Mouse (Mus musculus) frontal cortex, postnatal 10 days (tissue): ENCODE measurements around the gene Nfyc.
A peak's percentile ranks its signal among the peaks of the same experiment; 100 is the strongest.

Experiments
- DNase-seq, 2 experiments: peaks; one replicate each; pipeline ENCODE4 v3.0.0; 2022; ENCODE audit warnings: low spot score in 2 of 2, mixed read lengths in 1 of 2

Gene Nfyc

GRCm38 (mm10) chr4:120755299-120755698 lies 76.1 kb downstream of the Nfyc start:
- peak; percentile 55 to 63 for DNase-seq

DNA sequence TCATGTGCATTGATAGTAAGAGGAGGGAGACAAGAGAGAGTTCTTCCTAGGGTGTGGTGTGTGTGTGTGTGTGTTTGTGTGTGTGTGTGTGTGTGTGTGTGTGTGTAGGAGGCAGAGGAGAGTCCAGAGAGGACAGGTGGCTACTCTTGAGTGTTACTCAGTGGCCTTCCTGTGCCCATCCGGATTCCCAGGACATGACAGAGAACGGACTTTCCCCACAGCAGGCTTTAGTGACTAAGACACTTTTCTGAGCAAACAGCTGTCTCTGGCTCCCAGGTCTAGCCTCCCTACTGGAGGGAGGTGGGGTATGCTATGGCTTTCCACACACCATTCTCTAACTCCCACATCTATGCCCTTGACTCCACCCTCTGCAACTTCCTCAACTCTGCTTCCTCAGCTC lies 81.8 kb downstream of the Nfyc start:
- DNase-seq = no peak

GRCm38 (mm10) chr4:120747941-120748866 lies 83.2 kb downstream of the Nfyc start, which contains the start of gene Kcnq4:
Gene Kcnq4, minus strand, starts transcription at chr4:120748612.
- no peak for DNase-seq

GRCm38 (mm10) chr4:120747243-120747792 lies 84.1 kb downstream of the Nfyc start:
- DNase-seq = no peak

DNA sequence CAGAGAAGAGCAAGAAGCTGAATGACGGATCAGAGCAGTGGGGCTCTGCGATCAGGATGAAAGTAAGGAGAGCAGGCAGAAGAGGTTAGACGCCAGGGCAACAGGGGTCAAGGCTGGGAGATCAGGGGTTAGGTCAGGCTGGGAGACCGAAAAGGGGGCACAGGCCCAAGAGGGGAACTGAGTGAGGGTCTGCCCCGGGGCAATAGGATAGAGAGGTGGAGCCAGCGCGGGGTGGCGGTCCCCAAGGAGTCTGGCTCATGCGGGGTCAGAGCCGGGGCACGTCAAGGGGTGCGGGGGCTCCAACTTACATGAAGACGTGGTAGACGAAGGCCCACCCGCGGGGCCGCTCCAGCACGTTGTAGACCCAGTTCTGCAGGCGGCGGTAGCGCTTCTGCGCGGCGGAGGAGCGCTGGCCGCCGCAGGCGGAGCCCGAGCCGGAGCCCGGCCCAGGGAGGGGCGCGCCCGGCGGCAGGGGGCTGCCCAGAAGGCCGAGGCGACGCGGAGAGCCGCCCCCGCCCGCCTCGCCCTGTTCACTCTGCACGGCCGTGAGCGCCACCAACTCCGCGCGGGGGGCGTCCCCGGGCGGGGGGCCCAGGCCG lies 84.7 kb downstream of the Nfyc start:
- DNase-seq = peak in 1 of 2 experiments; percentile 30

DNA sequence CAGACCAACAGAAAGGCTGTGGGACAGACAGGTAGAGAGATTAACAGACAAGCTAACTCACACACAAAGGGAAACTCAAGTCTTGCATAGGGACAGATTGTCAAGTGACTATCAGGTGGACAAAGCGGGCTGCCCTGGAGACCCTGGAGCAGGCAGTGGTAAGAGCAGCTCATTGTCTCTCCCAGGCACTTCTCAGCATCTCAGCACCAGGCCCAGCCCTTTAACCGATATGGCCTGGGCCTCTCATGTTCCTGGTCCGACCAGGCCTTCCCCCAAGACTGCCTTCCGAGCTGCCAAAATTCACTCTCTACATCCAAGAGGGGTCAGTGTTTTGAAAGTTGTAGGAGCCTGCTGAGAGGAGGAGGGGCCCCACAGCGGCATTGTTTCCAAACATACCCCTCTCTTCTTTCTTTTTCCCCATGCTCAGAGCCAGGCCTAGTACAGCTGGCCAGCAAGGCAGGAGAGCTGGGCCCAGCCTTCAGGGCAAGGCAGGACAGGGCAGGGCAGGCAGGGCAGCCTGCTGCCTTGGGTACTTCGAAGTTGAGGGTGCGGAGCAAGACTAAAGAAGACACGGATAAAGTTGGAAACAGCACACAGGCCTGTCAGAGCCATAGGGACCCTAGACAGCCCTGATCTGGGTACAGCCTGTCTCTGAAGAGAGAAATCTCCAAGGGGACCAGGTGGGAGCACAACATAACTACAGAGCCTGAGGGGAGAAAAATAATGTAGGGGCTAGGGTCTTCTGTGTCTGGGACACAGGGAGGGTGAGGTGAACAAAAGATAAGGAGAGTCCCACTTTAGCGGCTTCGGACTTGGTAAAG lies 85.4 kb downstream of the Nfyc start:
- no peak for DNase-seq

DNA sequence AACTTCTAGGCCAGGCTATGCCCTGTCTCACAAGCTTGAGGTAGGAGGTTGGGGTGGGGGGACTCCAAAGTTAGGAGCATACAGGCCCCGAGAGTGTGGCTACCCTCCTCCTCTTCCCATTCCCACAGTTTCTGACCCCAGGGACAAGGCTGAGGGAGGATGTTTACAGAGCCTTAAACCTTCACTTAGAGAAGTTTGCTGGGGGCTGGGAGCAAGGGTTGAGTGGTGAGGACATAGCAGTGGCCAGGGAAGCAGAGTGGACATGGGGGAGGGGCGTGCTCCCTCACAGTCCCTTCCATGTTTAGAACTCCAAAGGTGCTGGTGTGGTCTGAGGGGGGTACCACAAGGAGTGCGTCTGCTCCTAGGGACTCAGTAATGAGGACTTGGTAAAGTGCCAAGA lies 87.7 kb downstream of the Nfyc start:
- no peak for DNase-seq

GRCm38 (mm10) chr4:120741303-120741702 lies 90.1 kb downstream of the Nfyc start:
- no peak for DNase-seq

- no peak for DNase-seq
Measured at GRCm38 (mm10) chr4:120734012-120734622, 97.3 kb downstream of the Nfyc start.

GRCm38 (mm10) chr4:120732737-120733136 lies 98.6 kb downstream of the Nfyc start:
- no peak for DNase-seq

- DNase-seq = no peak
Measured at GRCm38 (mm10) chr4:120731030-120731644, 100.2 kb downstream of the Nfyc start.

GRCm38 (mm10) chr4:120730574-120730973 lies 100.8 kb downstream of the Nfyc start:
- no peak for DNase-seq

DNA sequence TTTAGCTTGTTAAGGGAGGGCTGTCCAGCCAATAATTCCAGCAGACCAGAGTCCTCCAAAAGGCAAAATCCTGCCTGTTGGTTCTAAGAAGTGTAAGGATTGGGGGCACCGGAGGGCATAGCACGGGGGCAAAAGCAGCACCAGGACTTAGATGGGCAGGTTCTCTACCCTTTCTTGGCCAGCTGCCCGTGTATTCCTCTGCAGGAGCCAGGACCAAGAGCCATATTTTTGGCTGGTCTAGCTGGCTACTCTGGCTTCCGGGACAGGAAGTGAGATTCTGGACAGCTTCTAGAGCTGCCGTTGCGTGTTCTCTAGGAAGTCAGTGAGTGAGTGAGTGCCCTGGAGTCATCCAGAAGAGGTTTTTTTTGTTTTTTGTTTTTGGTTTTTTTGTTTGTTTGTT lies 101.2 kb downstream of the Nfyc start:
- DNase-seq = no peak

DNA sequence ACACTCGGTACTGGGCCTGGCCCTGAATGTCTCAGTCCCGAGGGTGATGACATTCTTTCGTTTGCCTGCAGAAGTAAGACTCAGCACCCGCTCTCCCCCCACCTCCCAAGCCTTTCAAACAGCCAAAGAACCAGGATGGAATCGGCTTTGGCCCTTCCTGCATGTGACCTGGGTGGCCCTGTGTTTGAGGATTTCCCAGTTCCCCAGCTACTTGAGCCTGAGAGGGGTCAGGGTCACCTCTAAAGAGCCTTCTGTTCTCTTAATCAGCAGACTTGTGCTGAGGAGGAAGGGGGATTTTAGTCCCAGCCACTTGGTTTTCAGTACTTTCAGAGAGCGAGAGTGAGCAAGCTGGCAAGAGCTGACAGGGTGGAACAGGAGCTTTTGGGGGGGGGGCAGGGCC lies 101.9 kb downstream of the Nfyc start:
- DNase-seq = no peak

GRCm38 (mm10) chr4:120727842-120728241 lies 103.5 kb downstream of the Nfyc start:
- no peak for DNase-seq

GRCm38 (mm10) chr4:120726174-120726573 lies 105.2 kb downstream of the Nfyc start:
- DNase-seq = no peak

DNA sequence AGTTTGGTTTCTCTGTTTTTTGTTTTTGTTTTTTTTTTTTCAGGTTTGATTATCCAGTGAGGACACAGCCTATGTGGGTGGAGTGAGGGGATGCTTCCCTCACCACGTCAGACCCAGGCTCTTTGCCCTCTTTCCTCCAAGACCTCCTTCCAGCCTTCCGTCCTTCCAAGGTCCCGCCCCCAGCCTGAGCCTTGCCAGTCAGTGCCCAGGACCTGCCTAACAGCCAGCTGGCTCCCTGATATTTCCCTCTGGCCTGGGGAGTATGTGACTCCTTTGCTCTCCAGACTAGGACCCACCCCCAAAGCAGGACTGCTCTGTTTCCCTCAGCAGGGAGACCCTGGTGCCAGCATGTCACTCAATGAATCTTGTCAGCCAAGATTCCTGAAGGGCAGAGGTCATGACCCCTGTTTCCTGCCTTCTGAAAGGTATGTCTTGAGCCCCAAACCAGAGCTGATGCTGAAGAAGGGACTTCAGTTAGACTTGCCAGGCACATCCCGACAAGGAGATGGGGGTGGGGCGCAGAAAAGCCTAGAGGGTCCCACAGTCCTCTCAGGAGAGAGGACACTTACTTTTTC lies 105.8 kb downstream of the Nfyc start:
- no peak for DNase-seq

- DNase-seq = no peak
Measured at GRCm38 (mm10) chr4:120721574-120721973, 109.8 kb downstream of the Nfyc start.

- DNase-seq = no peak
Measured at GRCm38 (mm10) chr4:120719152-120719551, 112.2 kb downstream of the Nfyc start.

DNA sequence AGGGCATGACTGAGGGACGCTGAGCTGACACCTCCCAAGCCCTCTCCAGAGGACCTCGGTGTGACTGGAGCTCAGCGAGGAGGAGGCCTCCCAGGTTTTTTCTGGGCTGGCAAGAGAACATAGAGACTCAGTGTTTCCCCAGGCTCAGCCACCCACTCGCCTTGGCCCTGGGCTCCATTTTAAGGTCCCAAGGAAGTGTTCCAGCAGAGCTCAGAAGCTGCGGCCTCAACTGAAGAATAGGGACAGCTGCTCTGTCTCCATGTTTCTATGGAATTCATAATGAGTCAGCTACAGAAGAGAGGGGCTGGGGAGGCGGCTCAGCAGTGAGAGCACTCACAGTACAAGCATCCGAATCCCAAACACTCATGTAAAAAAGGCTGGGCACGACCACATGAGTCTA lies 113.8 kb downstream of the Nfyc start:
- peak in 1 of 2 experiments; percentile 25 for DNase-seq

DNA sequence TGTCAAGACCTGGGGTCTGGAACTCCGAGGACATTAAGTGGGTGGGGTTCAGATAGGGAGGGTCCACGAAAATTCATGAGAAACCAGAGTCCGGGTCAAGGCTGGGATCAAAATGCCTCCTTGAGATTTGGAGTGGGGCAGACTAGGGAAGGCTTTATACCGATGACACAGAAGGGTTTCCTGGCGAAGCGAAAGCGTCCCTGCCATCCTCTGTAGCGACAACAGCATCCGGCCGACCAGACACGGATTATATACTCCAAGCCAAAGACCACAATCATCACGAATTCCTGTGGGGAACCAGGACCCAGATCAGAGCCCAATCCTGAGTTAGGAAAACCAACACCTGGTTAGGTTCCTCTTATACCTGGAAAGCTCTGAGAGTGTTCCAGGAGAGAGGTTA lies 114.6 kb downstream of the Nfyc start:
- no peak for DNase-seq
